Mouse (Mus musculus) embryonic facial prominence, embryonic 15.5 days (tissue): Measurements from ENCODE around the gene Tnrc6c. TPM values are rescaled to one million over a fixed set of nuclear protein-coding genes. Genes with fewer than 3 reads are reported as not detected.

Source experiments
- ATAC-seq: fragments of 200-750 bp; cut with Nextera tagmentation; 2 replicates; pipeline ENCODE4 v1.8.0; 2017; ENCODE audit warnings: low read depth, moderate TSS enrichment; ENCODE audit not compliant: insufficient number of reproducible peaks, low FRiP score, low TSS enrichment
- H3K27ac ChIP-seq: fragments of 300-500 bp; sonication (generic); replicated peaks from 2 replicates; pipeline ENCODE4 v1.5.1; 2015; ENCODE audit warnings: mild to moderate bottlenecking, inconsistent platforms
- H3K27me3 ChIP-seq: fragments of 300-500 bp; sonication (generic); 2 replicates; pipeline ENCODE4 v1.6.1; 2015; ENCODE audit warnings: inconsistent platforms
- H3K36me3 ChIP-seq: fragments of 300-500 bp; sonication (generic); 2 replicates; pipeline ENCODE4 v1.6.1; 2015; ENCODE audit warnings: mild to moderate bottlenecking, inconsistent platforms
- H3K4me1 ChIP-seq: fragments of 300-500 bp; sonication (generic); 2 replicates; pipeline ENCODE4 v1.6.1; 2015; ENCODE audit warnings: inconsistent platforms
- H3K4me2 ChIP-seq: fragments of 300-500 bp; sonication (generic); replicated peaks from 2 replicates; pipeline ENCODE4 v1.6.1; 2015; ENCODE audit warnings: mild to moderate bottlenecking, inconsistent platforms
- H3K4me3 ChIP-seq: fragments of 300-500 bp; sonication (generic); replicated peaks from 2 replicates; pipeline ENCODE4 v1.5.1; 2015; ENCODE audit warnings: mild to moderate bottlenecking, inconsistent platforms
- H3K9ac ChIP-seq: fragments of 300-500 bp; sonication (generic); 2 replicates; pipeline ENCODE4 v1.6.1; 2015; ENCODE audit warnings: inconsistent platforms
- H3K9me3 ChIP-seq: fragments of 300-500 bp; sonication (generic); replicated peaks from 2 replicates; pipeline ENCODE4 v1.6.1; 2016; ENCODE audit warnings: inconsistent platforms
- WGBS: fragments of 180-500 bp; shearing (Covaris S2); methylation state at CpG from one replicate; pipeline ENCODE4 v1.1.7; 2015; 5-methylcytosine and 5-hydroxymethylcytosine counted together
- polyA plus RNA-seq: library from polyadenylated mRNA; unstranded; fragments of >200 nt; fragmentation: Nextera tagmentation; extraction: Ambion mirVana; gene quantifications from 2 replicates; pipeline ENCODE4 v1.2.1, GENCODE M21; 2015

The Tnrc6c gene
- polyA plus RNA-seq, 1 experiment from 2014 or later = 17.1 TPM

DNA sequence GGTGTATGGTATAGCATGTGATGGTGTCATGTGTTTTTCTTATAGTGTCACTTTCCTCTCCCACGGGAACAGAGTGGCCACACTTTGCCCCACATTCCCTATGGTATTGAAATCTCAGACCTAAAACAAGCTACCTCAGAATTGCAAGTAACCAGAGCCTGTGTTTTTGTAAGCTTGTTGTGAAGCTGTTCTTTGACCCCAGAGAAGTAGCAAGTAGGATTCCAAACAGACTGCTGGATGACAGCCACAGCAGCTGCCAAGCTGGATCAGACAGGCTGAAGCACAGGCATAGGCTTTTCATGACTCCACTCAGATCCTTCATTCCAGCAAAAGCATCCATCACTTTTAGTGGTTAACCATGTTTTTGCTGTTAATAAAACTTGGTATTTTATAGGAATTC, 74.8 kb downstream of the Tnrc6c start:
- Histone ChIP-seq H3K4me3 (no peak overlapping the region), H3K9me3 (no peaks in the 10 kb centered on the region), H3K9ac (no peak overlapping the region), H3K36me3 (peaks cover 31% of the 10 kb centered on the region), H3K27ac (peak overlapping the region; percentile 39; the same call in 1 of the 2 replicates), H3K27me3 (no peaks in the 10 kb centered on the region), H3K4me1 (peaks cover 6% of the 10 kb centered on the region; the same call in 1 of the 2 replicates), H3K4me2 (no peak overlapping the region)
- peak; percentile 56; the same call in 1 of the 2 replicates for ATAC-seq
- WGBS = 50% methylated on average over 1 of the region's 1 CpGs

DNA sequence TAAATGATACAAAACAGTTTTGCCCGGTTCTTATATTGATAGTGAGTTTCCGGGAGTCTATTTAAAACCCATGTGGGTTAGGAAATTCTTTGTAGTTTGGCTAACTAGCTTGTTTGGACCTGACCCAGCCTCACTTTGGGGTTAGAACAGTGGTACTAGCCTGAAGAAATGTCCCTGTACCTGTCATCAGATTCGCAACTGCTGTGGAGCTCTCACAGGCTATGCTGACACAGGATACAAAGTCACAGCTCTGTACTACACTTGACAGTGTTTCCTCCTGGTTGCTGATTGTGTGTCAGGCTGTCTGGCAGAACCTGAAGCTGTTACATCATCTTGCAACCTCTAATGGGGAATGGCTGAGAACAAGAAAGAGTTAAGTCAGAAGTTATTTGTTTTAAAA, 75.3 kb downstream of the Tnrc6c start:
- Histone ChIP-seq H3K4me1 (peaks cover 6% of the 10 kb centered on the region; the same call in 1 of the 2 replicates), H3K4me2 (no peak overlapping the region), H3K9ac (no peak overlapping the region), H3K27me3 (no peaks in the 10 kb centered on the region), H3K9me3 (no peaks in the 10 kb centered on the region), H3K4me3 (no peak overlapping the region), H3K36me3 (peaks cover 28% of the 10 kb centered on the region), H3K27ac (peak overlapping the region; percentile 49; the same call in 1 of the 2 replicates)
- ATAC-seq = no peak
- WGBS = 57% methylated on average over 3 of the region's 3 CpGs

DNA sequence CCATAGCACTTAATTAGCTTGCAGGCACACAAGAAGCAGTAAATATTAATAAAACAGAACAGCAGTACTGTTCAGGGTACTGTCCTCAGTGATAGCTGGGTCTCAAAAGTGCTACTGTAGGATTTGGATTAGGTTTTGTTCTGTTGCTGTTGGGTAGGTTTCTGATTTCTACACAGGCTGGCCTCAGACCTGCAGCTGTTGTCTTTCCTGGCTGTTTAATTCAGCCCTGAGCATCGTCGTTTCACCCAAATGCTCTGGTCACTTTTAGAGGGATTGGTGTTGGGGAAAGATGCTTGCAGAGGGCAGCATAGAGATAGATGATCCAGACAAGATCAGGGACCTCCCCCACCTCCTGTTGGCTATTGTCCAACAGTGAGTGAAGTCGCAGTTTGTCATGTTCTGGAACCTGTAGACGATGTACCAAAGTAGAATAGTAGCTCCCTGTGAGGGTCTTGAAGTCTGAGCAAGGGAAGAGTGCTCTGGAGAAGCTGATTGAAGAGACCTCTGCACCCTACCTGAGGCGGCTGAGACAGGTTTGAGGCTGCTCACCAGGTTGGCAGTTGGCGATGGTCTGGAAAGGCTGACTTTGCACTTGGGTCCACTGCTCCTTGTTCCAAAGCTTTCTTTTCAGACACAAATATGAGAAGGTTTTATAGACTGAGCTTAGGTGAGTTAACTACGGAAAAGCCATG, 75.9 kb downstream of the Tnrc6c start:
- no peak for ATAC-seq
- Histone ChIP-seq H3K9ac (no peak overlapping the region), H3K4me1 (peaks cover 6% of the 10 kb centered on the region; the same call in 1 of the 2 replicates), H3K4me3 (no peak overlapping the region), H3K27ac (peak overlapping the region; percentile 49; the same call in 1 of the 2 replicates), H3K27me3 (no peaks in the 10 kb centered on the region), H3K9me3 (no peaks in the 10 kb centered on the region), H3K4me2 (no peak overlapping the region), H3K36me3 (peaks cover 28% of the 10 kb centered on the region)
- 72% methylated on average over 7 of the region's 7 CpGs for WGBS

DNA sequence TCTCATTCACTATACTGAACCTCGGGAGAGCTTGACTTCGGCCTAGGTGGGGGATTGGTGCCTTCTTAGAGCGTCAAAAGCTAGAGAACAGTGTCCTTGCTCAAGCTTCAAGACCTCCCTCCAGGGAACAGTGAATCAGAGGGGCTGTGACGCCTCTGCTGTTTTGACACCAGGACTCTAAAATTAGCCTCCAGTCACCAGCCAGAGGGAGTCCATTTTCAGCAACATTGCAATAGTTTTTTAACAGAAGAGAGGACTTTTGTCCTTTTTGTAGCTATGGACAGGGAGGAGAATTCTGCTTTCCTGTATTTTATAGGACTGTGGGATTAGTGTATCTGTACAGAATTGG, 76.4 kb downstream of the Tnrc6c start:
- Histone ChIP-seq H3K9me3 (no peaks in the 10 kb centered on the region), H3K4me3 (no peak overlapping the region), H3K4me1 (peaks cover 6% of the 10 kb centered on the region; the same call in 1 of the 2 replicates), H3K36me3 (peaks cover 32% of the 10 kb centered on the region), H3K9ac (no peak overlapping the region), H3K4me2 (no peak overlapping the region), H3K27ac (no peak overlapping the region), H3K27me3 (no peaks in the 10 kb centered on the region)
- ATAC-seq = no peak
- WGBS = 76% methylated on average over 4 of the region's 4 CpGs

DNA sequence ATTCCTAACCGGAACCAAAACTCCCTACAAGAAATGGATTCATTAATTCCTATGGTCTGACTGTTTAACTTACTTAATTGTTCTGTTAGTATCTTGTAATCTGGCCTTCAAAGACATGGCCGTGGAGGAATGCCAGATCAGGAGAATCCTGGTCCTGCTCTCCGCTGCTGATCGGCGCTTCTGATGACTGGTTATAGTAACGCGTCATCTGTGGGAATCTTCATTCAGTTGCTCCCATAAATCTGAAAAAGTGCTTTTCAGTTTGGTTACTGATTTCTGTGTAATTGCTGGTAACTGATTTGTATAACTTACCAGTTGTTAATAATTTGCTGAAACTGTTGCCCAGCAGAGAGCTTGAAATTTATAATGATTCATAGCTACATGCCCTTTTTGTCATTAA, 77.4 kb downstream of the Tnrc6c start:
- H3K4me1 ChIP-seq = peaks cover 6% of the 10 kb centered on the region; the same call in 1 of the 2 replicates
- 83% methylated on average over 7 of the region's 7 CpGs for WGBS
- H3K27ac ChIP-seq = no peak overlapping the region
- H3K27me3 ChIP-seq = no peaks in the 10 kb centered on the region
- no peak overlapping the region for H3K9ac ChIP-seq
- H3K36me3 ChIP-seq = peaks cover 36% of the 10 kb centered on the region
- no peaks in the 10 kb centered on the region for H3K9me3 ChIP-seq
- no peak for ATAC-seq
- no peak overlapping the region for H3K4me3 ChIP-seq
- H3K4me2 ChIP-seq = no peak overlapping the region

DNA sequence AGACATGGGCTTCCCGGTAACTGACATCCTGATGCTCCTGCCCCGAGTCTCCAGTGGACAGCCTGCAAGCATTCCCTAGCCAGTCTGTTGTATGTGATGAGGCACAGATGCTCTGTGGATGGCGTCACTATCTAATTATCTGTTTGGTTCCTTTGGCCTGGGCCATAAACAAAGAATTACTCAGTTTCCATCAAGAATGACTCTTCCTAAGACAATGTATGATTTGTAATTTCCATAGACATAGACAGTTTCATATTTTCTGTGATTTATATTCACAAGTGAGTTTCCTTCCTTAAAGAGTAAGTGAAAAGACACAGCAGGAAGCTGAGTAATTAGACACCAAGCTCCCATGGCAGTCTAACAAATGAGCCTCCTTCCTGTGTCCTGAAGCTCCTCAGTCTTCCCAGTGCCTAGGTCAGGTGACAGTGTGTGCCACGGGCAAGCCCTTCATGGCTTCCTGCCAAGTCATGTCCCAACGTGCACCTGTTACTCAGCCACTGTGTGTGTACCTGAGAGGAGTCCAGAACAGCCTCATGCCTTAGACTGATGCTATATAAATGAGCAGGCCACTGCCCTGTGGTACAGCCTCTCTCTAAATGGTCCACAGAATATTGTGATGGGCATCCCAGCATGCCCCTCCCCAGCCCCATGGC, 82.1 kb downstream of the Tnrc6c start:
- Histone ChIP-seq H3K27ac (0 out of 2 replicates have a peak overlapping the region, but pooled peaks have one; percentile 11), H3K27me3 (no peaks in the 10 kb centered on the region), H3K36me3 (peaks cover 82% of the 10 kb centered on the region), H3K4me2 (no peak overlapping the region), H3K9ac (no peak overlapping the region), H3K4me1 (no peaks in the 10 kb centered on the region), H3K4me3 (no peak overlapping the region), H3K9me3 (no peaks in the 10 kb centered on the region)
- WGBS = 57% methylated on average over 5 of the region's 5 CpGs
- ATAC-seq = peak; percentile 55

DNA sequence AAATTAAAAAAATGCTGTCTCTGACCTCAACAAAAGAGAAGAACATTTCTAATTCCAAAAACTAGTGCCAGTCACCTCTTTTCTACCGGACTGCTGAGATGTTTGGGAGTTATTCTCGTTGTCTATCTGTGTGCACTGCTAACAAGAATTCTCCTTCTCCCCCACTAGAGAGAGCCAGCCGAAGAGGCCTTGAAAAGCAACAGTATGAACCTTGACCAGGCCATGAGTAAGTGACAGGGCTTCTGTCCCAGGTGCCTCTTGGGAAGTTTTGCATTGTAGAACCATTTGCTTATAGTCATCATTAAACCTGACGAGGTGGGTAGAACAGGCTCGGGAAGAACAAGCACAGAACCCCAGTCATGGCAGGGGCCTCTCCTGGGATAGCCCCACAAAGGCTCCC, 84.0 kb downstream of the Tnrc6c start:
- Histone ChIP-seq H3K36me3 (peaks cover 90% of the 10 kb centered on the region), H3K27me3 (no peaks in the 10 kb centered on the region), H3K27ac (no peak overlapping the region), H3K9me3 (no peaks in the 10 kb centered on the region), H3K4me1 (no peaks in the 10 kb centered on the region; the same call in 1 of the 2 replicates), H3K4me3 (no peak overlapping the region), H3K4me2 (no peak overlapping the region), H3K9ac (no peak overlapping the region)
- WGBS = 89% methylated on average over 5 of the region's 5 CpGs
- ATAC-seq = no peak

DNA sequence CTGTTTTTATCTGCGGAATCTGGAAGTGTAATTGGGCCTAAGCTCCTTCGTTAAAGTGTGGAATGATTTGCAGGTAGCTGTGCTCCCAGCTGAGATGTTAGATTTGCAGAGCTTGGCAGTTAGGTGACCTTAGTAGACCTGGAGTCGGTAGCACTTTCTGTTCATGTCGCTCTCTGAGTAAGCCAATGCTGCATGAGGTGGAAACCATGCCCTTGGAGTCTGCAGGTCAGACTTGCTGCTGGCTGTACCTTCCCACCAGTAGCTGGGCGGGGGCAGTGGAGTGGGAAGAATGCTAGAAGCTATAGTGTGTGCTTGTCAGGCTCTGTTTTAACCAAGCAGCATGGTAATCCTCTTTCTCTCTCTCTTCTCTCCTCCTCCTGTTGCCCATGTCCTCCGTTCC, 87.0 kb downstream of the Tnrc6c start:
- Histone ChIP-seq H3K27me3 (no peaks in the 10 kb centered on the region), H3K9me3 (no peaks in the 10 kb centered on the region), H3K9ac (no peak overlapping the region), H3K27ac (no peak overlapping the region), H3K36me3 (peaks cover 96% of the 10 kb centered on the region), H3K4me2 (no peak overlapping the region), H3K4me3 (no peak overlapping the region), H3K4me1 (peaks cover 7% of the 10 kb centered on the region; the same call in 1 of the 2 replicates)
- WGBS = 83% methylated on average over 6 of the region's 6 CpGs
- no peak for ATAC-seq

DNA sequence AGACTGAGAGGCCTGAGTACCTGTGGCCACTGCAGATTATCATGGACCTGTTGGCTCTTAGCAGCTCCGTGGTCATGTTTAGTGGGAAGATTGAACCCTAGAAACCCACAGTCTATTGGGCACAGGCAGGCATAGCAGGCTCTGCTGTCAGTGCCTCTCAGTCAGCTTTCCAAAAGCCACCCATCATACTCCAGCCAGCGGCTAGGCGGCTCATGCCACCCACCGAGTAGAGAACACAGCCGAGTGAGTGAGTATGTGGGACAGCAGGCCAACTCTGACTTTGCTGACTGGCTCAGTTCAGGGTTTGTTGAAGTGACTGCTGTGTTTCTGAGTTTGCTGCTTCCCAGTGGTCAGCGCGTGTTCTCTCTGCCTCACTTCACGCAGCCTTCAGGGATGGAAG, 88.2 kb downstream of the Tnrc6c start:
- 81% methylated on average over 8 of the region's 8 CpGs for WGBS
- H3K9ac ChIP-seq = no peak overlapping the region
- H3K4me3 ChIP-seq = no peak overlapping the region
- no peak overlapping the region for H3K27ac ChIP-seq
- H3K36me3 ChIP-seq = peaks cover 95% of the 10 kb centered on the region
- peaks cover 7% of the 10 kb centered on the region; the same call in 1 of the 2 replicates for H3K4me1 ChIP-seq
- ATAC-seq = no peak
- no peak overlapping the region for H3K4me2 ChIP-seq
- no peaks in the 10 kb centered on the region for H3K9me3 ChIP-seq
- no peaks in the 10 kb centered on the region for H3K27me3 ChIP-seq

DNA sequence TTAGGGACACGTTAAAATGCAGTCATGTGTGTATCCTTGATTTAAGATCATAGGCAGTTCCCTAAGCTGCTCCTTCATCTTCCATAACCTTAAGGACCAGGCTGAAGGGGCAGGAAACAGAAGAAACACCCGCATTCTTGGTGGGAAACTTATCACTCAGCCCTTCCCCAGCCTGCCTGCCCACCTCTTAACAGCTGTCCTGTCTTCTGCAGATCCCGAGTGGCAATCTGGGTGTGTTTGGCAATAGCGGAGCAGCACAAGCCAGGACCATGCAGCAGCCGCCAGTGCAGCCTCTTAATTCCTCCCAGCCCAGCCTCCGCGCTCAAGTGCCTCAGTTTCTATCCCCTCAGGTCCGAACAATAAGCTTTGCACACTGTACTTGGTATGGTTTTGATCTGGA, 88.6 kb downstream of the Tnrc6c start:
- WGBS = 60% methylated on average over 8 of the region's 8 CpGs
- H3K9me3 ChIP-seq = no peaks in the 10 kb centered on the region
- ATAC-seq = no peak
- H3K9ac ChIP-seq = no peak overlapping the region
- peaks cover 7% of the 10 kb centered on the region; the same call in 1 of the 2 replicates for H3K4me1 ChIP-seq
- peaks cover 95% of the 10 kb centered on the region for H3K36me3 ChIP-seq
- no peak overlapping the region for H3K27ac ChIP-seq
- H3K4me2 ChIP-seq = no peak overlapping the region
- H3K27me3 ChIP-seq = no peaks in the 10 kb centered on the region
- no peak overlapping the region for H3K4me3 ChIP-seq

DNA sequence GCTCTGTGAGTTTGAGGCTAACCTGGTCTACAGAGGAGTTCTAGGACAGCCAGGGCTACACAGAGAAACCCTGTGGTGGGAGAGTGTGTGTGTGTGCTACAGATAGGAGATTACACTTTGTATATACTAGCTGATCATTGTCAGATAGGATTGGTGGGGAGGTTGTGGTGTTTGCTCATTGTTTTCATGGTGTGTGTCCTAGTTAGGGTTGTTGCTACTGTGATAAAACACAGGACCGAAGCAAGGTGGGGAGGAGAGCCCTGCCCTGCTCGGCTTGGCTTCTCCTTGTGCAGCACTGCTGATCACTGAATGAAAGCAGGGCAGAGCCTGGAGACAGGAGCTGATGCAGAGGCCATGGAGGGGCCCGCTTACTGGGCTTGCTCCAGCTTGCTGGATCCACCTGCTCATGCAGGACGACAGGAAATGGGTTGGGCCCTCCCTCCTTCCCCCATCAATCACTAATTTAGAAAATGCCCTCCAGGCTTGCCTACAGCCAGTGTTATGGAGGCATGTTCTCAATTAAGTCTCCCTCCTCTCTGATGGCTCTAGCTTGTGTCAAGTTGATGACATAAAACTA, 89.5 kb downstream of the Tnrc6c start:
- Histone ChIP-seq H3K4me3 (no peak overlapping the region), H3K27ac (no peak overlapping the region), H3K4me1 (peaks cover 7% of the 10 kb centered on the region; the same call in 1 of the 2 replicates), H3K4me2 (no peak overlapping the region), H3K36me3 (peaks cover 94% of the 10 kb centered on the region), H3K9me3 (no peaks in the 10 kb centered on the region), H3K27me3 (no peaks in the 10 kb centered on the region), H3K9ac (no peak overlapping the region)
- 40% methylated on average over 4 of the region's 4 CpGs for WGBS
- no peak for ATAC-seq
